Mouse (Mus musculus) liver, embryonic 14.5 days (tissue): ENCODE measurements around the gene Klf14.

Source experiments
- CTCF ChIP-seq: IDR thresholded peaks from 2 replicates; pipeline ENCODE4 v1.5.1; 2016; ENCODE audit warnings: antibody characterized with exemption, low read depth, control low read depth
- EP300 ChIP-seq: IDR thresholded peaks from 2 replicates; pipeline ENCODE4 v1.6.1; 2016; ENCODE audit warnings: antibody characterized with exemption, low read depth

DNA sequence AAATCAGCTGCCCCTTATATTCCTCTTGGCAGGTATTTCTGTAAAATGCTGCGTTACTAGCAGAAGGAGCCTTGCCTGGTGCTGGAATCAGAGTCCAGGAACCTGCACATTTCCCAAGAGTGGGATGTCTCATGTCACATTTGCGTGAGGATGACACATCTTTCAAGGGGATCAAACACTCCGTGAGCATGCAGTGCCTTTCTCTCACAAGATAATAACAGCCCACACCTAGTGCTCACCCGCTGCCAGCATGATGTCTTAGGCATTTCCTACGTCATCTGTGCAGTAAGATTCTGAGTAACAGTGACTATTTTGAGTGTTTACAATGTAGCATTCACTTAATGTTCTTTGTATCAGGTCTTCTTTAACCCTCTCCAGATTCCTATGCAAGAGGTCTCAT lies 22.5 kb upstream of the Klf14 start:
- no peak for TF ChIP-seq CTCF
- TF ChIP-seq EP300, result no peak
